Mouse (Mus musculus): ENCODE measurements around the gene Grb14.

Grb14 gene

DNA sequence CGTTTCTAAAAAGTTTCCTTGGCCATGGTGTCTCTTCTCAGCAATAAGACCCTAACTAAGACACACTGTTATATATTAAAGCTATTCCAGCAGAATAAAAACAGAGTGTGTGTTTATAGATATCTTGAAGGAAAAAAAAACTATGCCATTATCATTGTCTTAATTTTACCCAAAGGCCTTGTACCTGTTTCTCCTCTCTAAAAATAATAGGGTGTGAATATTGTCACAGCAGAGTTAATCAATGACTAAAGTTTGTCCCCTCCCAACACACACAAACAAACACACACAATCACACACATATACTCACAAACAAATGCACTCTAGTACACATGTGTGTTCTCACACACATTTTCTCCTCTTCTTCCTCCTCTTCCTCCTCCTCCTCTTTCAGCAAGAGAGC is at the start of gene Grb14:
Gene Grb14, minus strand, starts transcription at position 101 of the 400 bp plus-strand sequence.
- DNase-seq (ENCODE audit: low read depth, low spot score), result no peak

DNA sequence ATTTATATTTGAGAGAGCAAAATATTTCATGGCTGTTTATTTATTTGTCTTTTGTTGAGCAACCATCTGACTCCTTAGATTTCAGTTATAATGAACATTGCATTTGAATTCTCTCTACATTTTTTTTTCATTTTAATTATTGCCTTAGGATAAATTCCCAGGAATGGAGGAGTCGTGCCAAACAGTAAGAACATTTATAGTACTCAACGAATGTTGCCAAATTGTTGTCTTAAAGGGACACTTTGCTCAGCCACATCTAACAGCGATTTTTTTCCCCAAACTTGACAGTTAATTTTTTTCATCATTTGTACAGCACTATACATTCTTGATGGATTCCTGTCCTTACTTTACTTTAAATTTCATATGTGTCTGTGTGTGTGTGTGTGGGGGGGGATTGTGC is 47.4 kb upstream of the Grb14 start:
- DNase-seq (ENCODE audit: low read depth, low spot score), result no peak

DNA sequence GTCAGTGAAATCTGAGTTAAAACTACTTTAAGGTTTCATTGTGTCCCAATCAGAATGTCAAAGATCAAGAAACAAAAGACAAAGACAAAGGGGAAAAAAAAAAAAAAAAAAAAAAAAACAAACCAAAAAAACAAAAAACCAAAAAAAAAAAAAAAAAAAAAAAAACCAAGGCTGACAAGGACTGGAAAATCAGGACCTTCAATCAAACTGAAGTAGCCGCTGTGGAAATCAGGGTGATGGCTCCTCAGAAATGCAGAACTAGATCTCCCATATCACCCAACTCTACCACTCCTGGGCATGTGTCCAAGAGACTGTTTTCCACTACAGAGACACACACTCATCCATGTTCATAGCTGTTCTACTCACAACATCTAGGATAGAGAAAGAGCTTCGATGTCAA is 29.0 kb upstream of the Grb14 start:
- no peak for DNase-seq (ENCODE audit: low read depth, low spot score)

DNA sequence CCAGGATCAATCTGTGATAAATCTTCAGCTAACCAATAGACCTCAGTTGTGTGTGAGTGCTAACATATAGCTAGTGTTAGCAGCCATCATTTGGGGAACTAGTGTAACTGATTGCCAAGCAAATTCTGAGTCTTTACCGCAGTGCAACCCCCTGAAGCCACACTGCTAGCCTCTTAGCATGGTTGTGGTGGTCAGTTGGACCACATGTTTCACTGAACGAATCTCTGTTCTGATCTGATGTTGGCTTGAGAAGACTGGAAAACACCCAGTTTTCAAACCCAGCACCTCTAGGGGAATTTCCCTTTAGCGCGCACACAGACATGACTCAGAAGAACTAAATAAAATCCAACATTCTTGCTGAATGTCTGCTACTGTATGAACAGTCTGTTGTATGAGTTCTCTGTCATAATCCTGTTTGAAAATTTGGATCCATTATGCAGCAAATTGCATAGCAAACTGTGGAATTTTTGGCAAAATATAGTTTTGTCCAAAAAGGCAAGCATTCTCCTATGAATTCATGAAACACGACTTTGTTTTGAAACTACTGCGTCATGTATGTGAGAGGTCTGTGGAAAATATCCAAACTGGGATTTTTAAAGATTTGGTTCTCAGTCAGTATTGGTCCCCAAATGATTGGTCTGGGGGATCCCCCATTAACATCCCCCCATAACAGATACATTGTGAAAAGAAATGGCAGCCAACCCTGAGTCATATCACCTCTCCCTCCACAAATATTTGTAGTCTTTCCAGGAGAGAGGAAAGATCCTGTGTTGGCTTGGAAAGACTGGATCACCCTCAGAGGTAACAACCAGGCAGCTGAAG is 27.6 kb upstream of the Grb14 start:
- DNase-seq (ENCODE audit: low read depth, low spot score), result no peak

DNA sequence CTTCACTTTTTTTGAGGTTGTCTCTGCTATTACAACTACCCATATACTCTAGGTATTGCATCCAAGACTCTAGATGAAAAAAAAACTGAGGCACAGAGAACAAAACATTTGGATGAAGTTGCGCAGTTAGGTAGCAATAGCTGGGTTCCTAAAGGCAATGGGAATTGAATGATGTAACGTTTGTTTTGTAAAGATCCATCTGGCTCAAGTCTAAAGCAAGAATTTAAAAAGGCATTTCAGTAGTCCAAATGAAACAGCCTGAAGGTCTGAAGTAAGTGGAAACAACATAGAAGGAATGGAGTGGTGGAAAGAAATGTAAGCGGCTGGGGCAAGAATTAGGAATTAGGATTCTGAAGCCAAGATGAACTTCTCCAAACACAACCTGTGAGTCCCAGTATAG is 26.0 kb upstream of the Grb14 start:
- no peak for DNase-seq (ENCODE audit: low read depth, low spot score)

DNA sequence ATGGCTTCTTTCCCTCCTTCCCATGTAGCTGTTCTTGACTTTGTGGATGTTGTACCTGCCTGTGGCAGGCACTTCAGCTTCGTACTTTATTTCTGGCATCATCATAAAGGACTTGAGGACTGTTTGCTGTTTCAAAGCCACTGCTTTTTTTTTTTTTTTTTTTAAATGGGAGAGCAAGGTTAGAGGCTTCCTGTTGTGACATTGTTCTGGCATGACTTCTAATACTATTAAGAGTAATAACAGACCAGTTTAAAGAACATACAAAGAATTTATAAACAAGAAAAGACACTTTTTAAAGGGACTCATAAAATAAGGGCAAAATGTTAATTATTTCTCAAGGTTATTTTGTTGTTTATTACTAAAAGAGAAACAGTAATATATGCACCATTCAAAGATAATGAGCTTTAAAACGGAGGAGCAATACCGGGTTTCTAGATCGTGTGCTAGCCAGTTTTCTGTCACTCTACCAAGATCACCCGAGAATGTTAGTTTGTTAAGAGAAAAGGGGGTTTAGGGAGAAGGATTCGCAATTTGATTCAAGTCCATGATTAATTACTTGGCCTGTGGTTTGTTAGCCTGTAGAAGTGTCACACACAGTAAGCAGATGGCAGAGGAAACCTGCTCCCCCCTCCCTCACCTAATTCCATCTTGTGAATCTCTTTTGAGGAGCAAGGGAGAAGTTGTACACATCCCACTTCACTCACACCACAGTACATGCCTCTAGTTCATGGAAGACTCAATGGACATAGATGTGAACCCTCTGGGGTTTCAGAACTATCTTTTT is 23.6 kb upstream of the Grb14 start:
- no peak for DNase-seq (ENCODE audit: low read depth, low spot score)

DNA sequence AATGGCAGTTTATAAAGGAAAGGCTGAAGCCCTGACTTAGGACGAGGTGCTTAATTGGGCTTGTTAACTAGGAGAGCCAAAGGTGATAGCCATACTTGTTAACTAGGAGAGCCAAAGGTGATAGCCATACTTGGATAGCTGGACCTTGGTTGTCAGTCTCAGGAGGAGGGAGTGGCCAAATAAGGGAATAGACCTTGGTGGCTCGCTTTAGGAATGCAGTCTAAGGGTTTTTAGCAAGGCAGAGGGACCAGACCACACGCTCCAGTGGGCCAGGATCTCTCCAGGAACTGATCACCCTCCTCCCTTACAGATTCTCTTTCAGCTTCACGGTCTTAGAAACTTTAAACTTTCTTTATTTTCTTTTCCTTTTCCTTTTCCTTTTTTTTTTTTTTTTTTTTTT is 13.4 kb upstream of the Grb14 start:
- DNase-seq (ENCODE audit: low read depth, low spot score), result peak; percentile 33

DNA sequence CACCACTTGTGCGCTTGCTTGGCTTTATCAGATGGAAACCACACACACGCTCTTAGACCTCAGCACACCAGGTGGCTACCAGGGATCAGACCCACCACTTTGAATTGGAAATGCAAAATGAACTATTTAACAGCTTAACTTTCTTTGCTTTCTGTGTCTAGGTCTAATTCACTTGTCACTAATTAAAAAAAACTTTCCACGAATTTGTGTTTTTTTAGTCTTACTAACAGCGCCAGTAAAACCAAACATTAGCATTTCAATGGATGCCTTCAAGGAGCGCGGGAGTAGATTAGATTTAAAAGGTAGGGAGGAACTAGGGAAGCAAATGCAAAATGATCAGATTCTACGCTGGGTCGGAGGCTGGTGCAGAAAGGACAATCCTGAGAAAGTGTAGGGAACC is 12.8 kb upstream of the Grb14 start:
- DNase-seq (ENCODE audit: low read depth, low spot score), result peak; percentile 64

DNA sequence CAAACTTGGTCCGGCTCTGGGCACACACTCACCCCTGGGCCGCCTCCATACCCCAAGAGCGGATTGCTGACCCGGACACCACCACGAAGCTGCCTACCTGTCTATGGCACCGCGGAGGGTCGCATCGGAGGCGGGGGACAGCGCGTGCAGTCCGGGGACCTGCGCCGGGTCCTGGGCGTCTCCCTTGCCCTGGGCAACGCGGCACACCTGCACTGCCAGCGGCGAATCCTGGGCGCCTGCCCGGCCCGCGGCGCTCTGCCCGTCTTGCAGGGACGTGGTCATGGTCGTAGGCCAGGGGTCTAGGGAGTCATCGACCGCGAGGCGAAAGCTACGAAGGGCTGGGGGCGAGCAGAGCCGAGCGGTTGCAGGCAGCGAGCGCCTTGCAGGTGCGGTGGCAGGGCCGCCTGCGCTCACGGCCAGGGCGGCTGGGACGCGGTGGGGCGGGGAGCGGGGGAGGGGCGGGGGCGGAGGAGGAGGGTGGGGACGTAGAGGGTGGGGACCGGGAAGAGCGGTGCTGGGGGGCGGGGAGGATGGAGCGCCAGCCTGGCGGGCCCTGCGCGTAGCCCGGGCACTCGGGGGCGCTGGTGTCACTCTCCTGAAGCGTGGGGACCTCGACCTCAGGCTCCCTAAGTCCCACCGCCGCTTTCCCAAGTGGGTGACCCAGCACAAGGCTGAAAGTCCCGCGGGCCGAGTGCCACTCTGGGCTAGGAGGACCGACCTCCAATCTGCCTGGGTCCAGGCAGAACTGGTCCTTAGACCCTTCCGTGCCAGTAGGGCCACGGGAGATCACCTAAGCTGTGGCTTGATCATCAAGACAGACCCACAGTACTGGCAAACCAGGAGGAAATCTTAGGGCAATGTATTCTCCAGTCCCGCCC is 2.2 kb downstream of the Grb14 start:
- DNase-seq (ENCODE audit: low read depth, low spot score), result peak; percentile 69

DNA sequence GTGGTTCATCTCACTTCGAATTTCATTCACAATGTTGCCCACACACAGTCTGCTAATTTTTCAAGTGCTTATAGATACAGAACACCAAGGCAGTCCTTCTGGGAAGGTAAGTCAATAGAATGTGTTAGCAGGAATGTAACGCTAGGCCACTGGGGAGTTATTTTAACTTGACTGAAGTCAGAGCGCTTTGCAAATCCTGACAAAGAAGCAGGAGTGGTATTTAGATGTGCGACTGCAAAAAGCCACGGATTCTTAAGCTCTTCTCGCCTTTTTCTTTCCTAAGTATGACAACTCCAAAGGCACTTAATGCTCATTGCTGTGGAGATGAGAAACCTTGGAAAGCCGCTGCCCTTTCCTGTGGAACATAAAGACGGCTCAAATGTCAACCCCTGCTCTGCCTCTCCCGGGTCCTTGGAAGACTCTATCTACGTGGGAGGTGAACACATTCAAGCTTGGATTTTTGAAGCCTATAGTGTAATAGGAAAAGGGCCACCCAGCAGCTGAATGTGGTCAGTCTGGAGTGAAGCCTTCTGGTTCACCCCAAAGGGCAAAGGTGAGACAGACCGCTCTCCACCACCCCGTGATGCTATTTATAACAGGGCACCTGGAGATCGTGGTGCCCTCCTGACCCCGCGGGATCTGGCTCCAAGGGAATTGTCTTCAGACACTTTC is 3.0 kb downstream of the Grb14 start:
- DNase-seq (ENCODE audit: low read depth, low spot score), result peak; percentile 6

DNA sequence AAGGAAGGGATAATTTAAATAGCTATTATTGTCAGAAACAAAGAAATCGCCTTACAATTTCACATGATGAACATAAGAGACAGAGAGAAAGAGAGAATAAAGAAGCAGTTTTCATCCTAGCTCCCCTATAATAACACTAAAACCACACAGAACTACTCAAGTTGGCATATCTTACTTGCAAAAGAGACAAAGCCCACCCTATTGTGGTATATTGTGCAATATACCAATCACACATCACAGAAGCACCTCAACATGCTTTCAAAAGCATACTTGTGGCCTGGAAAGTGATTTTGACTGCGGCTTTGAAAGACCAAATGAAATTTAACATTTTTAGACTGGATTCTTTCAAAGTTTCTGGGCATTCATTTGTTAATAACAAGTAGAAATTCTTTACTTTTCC is 7.4 kb downstream of the Grb14 start:
- DNase-seq (ENCODE audit: low read depth, low spot score), result no peak

DNA sequence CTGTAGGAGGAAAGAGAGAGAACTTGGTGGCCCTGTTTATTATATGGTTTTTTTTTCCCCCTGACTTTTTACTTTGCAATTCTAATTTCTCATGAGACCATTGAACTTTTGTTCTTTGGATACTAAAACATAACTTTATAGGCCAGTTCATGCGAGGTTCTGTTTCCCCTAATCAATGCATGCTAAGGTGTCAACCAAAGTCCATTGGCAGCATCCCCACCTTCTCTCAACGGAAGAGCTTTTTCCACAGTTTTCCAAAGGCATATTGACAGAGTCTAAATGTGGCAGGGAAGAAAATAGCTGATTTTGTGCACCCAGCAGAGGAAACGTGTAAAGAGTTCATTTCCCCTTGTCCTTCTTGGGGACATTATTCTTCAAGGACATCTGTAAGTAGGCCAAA is 10.2 kb downstream of the Grb14 start:
- no peak for DNase-seq (ENCODE audit: low read depth, low spot score)

DNA sequence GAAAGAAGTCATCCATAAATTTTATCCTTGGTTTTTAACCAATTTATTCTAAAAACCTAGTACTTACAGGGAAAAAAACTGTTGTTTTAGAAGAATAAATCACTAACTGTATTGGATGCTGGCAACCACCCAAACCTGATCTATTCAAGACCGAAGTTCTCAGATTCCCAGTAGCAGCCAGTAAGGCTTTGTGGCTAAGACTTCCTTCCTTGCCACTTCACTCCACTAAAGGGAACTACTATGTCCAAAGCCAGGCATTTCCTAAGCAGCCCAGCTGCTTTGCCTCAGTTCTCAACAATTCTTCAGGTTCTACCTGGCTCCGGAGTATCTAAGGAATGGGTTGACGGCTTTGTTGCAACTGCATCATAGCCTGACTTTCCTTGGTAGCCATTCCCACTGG is 14.7 kb downstream of the Grb14 start:
- no peak for DNase-seq (ENCODE audit: low read depth, low spot score)

DNA sequence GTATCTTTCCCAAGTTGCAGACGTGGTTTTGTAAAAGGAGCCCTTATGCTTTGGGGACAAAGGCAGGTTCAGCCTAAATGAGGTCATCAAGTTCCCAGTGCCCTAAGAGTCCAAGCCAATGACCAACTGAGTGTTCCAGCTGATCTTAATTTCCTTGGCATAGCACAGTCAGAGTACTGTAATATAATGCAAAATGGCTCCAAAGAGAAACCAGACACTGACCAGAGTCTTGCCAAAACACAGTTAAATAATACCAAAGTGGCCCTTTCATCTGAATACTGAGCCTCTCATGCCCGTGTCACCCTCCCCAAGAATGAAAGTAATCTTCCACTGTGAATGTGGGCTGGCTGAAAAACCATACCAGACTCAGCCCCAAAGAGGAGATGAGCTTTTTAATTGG is 17.4 kb downstream of the Grb14 start:
- DNase-seq (ENCODE audit: low read depth, low spot score), result no peak

DNA sequence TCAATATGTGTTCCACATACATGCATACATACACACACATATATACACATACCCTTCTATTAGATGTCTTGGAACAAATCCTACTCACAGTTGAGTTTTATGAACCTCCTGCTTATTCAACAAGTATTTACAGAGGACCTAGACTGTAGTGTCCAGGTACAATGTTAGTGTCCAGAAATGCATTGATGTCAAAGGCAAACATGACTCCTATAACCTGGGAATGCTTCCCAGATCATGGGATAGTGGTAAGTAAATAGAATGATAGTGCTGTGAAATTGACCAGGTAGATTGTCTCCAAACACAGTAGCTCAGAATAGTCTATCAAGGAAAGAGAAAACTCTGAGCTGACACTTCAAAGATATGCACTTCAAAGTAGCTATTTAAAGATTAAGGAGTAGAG is 19.7 kb downstream of the Grb14 start:
- DNase-seq (ENCODE audit: low read depth, low spot score), result no peak

DNA sequence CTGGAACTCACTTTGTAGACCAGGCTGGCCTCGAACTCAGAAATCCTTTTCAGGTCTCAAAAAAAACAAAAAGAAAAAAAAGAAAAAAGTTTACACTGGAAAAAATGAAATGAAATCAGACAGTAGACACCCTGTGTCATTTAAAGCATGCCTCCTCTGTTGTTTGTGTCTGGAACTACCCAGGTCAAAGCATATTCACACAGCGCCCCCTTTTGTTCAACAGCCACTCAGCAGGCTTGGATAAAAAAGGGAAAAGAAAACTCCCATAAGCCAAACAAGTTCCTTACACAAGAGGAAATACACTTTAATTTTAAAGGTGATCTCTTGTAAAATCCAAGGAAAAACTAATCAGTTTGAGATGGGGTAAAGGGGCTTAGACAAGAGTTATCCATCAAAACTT is 21.4 kb downstream of the Grb14 start:
- peak; percentile 27 for DNase-seq (ENCODE audit: low read depth, low spot score)

DNA sequence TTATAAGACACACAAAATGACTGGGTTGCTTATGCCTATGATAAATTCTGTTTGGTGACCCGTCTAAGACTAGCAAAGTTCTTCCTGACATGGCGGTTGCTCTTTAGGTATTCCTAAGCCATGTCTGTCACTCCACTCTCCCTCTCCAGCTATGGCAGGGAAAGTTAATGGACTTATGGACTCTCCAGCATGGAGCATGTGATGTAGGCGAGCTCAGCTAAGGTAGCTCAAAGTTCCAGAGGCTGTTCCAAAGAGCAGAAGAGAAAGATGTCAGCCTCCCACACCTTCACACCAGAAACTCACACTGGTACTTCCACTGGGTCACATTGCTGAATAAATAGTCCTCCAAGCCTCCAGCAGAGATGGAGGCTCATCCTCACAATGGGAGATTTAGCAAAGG is 22.2 kb downstream of the Grb14 start:
- DNase-seq (ENCODE audit: low read depth, low spot score), result no peak

DNA sequence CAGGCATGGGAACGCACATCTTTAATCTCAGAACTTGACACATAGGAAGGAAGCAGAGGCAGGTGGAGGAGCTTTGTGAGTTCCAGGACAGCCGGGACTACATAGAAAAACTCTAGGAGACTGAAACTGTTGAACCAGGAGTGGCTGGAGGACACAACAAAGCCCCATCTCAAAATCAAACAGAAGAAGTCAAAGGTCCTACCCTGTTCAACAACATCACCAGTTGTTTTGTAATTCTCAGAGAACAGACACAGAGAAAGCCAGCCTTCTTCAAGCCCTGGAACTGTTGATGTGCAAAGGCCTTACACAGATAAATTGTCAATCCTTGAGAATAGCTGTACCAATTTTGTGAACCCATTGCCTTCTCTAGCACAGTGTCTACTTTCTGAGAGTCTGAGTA is 29.7 kb downstream of the Grb14 start:
- no peak for DNase-seq (ENCODE audit: low read depth, low spot score)

DNA sequence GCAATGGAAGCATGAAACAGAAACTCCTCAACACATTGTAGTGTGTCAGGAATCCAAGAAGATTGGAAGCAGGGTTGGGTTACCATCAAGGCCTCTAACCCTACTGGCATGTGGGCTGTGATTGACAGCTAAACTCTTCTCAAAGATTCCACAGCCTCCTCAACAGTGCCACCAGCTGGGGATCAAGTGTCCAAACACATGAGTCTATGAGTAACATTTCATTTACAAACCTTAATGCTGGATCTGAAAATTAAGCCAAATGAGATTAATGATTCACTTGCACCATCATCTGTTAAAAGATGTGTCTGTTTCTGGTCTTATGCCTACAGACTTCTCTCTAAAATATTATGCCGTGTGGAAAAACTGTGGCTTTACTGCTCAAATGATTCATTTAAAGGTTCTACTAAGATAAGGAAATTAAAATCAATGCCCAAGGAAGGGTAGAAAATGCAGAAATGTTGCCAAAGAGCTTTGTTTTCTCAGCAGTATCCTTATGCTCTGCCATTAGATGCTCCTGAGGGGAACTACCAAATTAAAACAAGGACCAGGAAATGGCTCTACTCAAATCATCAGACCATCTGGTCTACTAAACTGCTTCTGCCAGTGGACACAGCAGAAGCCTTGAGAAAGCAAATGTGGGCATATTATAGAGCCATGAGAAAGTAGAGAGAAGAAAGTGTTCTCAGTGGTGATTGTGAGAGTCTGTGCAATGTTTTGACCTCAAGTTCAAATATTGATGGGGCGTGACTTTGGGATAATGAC is 35.2 kb downstream of the Grb14 start:
- peak; percentile 12 for DNase-seq (ENCODE audit: low read depth, low spot score)

DNA sequence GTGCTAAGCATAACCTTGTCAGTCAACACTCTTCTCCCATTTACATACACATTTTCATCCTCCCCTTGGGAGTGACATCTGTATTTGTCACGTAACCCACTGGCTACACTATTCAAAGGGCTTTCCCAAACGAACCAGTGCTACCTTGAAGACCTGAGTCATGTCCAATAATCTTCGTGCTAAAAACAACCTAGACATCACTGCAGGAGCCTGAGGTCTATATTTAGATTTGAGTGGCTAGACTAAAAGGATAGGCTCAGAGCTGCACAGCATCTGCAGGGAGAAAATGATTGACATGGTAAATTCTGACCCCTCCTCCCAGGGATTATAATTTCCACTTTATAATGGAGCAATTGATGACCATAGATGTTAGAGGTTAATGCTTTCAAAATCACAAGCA is 37.0 kb downstream of the Grb14 start:
- DNase-seq (ENCODE audit: low read depth, low spot score), result no peak

DNA sequence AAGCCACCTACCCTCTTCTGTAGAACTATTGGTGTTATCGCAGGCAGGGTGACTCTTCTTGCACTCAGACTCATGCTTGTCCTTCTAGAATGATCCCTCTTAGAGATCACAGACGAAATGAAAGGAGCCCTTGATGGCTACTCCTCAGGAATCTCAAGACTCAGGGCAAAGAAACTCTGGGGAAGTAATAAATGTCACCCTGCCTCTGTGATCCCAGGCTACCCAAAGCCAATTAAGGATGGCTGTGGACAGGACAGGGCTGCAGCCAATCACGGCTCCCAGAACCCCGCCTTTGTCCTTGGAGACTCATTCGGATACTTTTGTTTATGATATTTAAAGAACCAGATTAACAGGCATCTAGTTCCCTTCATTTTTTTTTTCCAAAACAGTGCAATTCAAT is 49.2 kb downstream of the Grb14 start:
- no peak for DNase-seq (ENCODE audit: low read depth, low spot score)
